Comparison of ENCODE assay signal across 24 mouse cellular contexts in the genomic region with DNA sequence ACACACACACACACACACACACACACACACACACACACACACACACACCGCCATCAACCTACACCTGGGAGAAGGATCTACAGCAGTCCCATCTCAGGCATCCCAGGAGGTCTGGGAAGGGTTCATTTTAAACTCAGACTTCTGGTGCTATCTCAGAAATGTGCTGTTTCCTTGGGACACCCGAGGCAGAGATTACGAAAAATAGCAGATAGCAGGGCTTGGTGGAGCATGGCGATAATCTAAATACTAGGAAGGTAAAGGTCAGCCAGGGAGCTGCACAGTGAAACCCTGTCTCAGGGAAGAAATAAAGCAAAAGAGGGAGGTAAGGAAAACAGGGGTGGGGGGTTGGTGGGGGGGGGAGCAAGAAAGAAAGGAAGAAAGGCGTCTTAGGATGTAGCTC. TPM values are rescaled to one million over a fixed set of nuclear protein-coding genes. Genes with fewer than 3 reads are reported as not detected.
DNase-seq lines count a peak whose midpoint lies in the region; ATAC-seq and TF ChIP-seq lines count a peak whose summit lies in the region.
"Had no signal": no experiment of that assay in that cellular context is flagged by ENCODE, and none has a peak within 500 bp of the region (broad histone marks: within the 10 kb centered on the region; RNA-seq: fewer than 3 reads in every experiment).

No protein-coding gene starts in this region.

- TF ChIP-seq POLR2A in lung, adult 2 months (IDR thresholded peaks at IDR 0.05; ENCODE audit: borderline replicate concordance, extremely low read depth, low read depth, low read length) = no peak

- no peaks in the 10 kb centered on the region for H3K27me3 ChIP-seq in forebrain, embryonic 12.5 days
- H3K27me3 ChIP-seq in forebrain, embryonic 11.5 days (ENCODE audit: control insufficient read depth, insufficient read depth, low read length) = no peaks in the 10 kb centered on the region
- H3K27me3 ChIP-seq in intestine, embryonic 16.5 days (replicated peaks; ENCODE audit: control insufficient read depth, insufficient read depth, low read length) = no peaks in the 10 kb centered on the region
- no peaks in the 10 kb centered on the region for H3K27me3 ChIP-seq in intestine, embryonic 15.5 days (replicated peaks)
- H3K27me3 ChIP-seq in liver, embryonic 13.5 days = no peaks in the 10 kb centered on the region

- no peaks in the 10 kb centered on the region for H3K9me3 ChIP-seq in forebrain, embryonic 12.5 days
- no peaks in the 10 kb centered on the region for H3K9me3 ChIP-seq in forebrain, embryonic 11.5 days (ENCODE audit: control insufficient read depth, low read length)
- no peaks in the 10 kb centered on the region for H3K9me3 ChIP-seq in intestine, embryonic 16.5 days (ENCODE audit: control insufficient read depth, low read length)
- no peaks in the 10 kb centered on the region for H3K9me3 ChIP-seq in intestine, embryonic 15.5 days
- H3K9me3 ChIP-seq in liver, embryonic 13.5 days (replicated peaks) = no peaks in the 10 kb centered on the region
- H3K9me3 ChIP-seq: embryonic facial prominence, embryonic 10.5 days; forebrain, embryonic 10.5 days; heart, embryonic 10.5 days had no signal

- H3K36me3 ChIP-seq in forebrain, embryonic 12.5 days (replicated peaks) = peaks cover 11% of the 10 kb centered on the region
- peaks cover 7% of the 10 kb centered on the region; the same call in 1 of the 2 replicates for H3K36me3 ChIP-seq in forebrain, embryonic 11.5 days (ENCODE audit: control insufficient read depth, insufficient read depth, low read length)
- H3K36me3 ChIP-seq in intestine, embryonic 16.5 days (ENCODE audit: control insufficient read depth, insufficient read depth, low read length) = no peaks in the 10 kb centered on the region; the same call in 1 of the 2 replicates
- H3K36me3 ChIP-seq in intestine, embryonic 15.5 days = peaks cover 5% of the 10 kb centered on the region
- peaks cover 13% of the 10 kb centered on the region for H3K36me3 ChIP-seq in liver, embryonic 13.5 days

- no peak overlapping the region for H3K27ac ChIP-seq in forebrain, embryonic 12.5 days
- H3K27ac ChIP-seq in forebrain, embryonic 11.5 days (ENCODE audit: low read depth, low read length) = no peak overlapping the region
- no peak overlapping the region for H3K27ac ChIP-seq in intestine, embryonic 16.5 days (ENCODE audit: low read length)
- no peak overlapping the region for H3K27ac ChIP-seq in intestine, embryonic 15.5 days
- H3K27ac ChIP-seq in liver, embryonic 13.5 days = peak overlapping the region; percentile 94
- H3K27ac ChIP-seq: embryonic facial prominence, embryonic 10.5 days; forebrain, embryonic 10.5 days; hindbrain, embryonic 14.5 days; layer of hippocampus, adult 2 months had no signal

- H3K9ac ChIP-seq in forebrain, embryonic 12.5 days = peak overlapping the region; percentile 7; the same call in 1 of the 2 replicates
- no peak overlapping the region for H3K9ac ChIP-seq in forebrain, embryonic 11.5 days (ENCODE audit: low read length)
- no peak overlapping the region for H3K9ac ChIP-seq in intestine, embryonic 16.5 days (ENCODE audit: low read depth, low read length)
- no peak overlapping the region for H3K9ac ChIP-seq in intestine, embryonic 15.5 days
- H3K9ac ChIP-seq in liver, embryonic 13.5 days = peak overlapping the region; percentile 92
- H3K9ac ChIP-seq: hindbrain, embryonic 14.5 days had no signal

- DNase-seq in forebrain, embryonic 11.5 days (ENCODE audit: low spot score) = no peak
- DNase-seq in liver, embryonic 13.5 days = no peak
- no peak for DNase-seq in lung, adult 2 months
- DNase-seq: adrenal gland, postnatal 10 days; cerebellum, postnatal 10 days; gastrocnemius, postnatal 36 days; heart, postnatal 4 days; kidney, postnatal 25 days; lung, adult 18-20 months; lung, postnatal 14 days; thymus, adult 2 months; thymus, postnatal 4 days had no signal

- no peak overlapping the region for H3K4me2 ChIP-seq in forebrain, embryonic 12.5 days
- no peak overlapping the region for H3K4me2 ChIP-seq in forebrain, embryonic 11.5 days (ENCODE audit: low read depth, low read length, severe bottlenecking)
- 0 out of 2 replicates have a peak overlapping the region, but pooled peaks have one; percentile 4 for H3K4me2 ChIP-seq in intestine, embryonic 16.5 days (ENCODE audit: low read depth, low read length)
- H3K4me2 ChIP-seq in intestine, embryonic 15.5 days (replicated peaks) = no peak overlapping the region
- peak overlapping the region; percentile 84 for H3K4me2 ChIP-seq in liver, embryonic 13.5 days
- H3K4me2 ChIP-seq: midbrain, embryonic 11.5 days had no signal

- no peak for TF ChIP-seq CTCF in lung, adult 2 months (IDR thresholded peaks at IDR 0.05; ENCODE audit: insufficient read depth, low read length)

- H3K4me1 ChIP-seq in forebrain, embryonic 12.5 days = peaks cover 27% of the 10 kb centered on the region
- H3K4me1 ChIP-seq in forebrain, embryonic 11.5 days (replicated peaks; ENCODE audit: control insufficient read depth, insufficient read depth, low read length) = peaks cover 7% of the 10 kb centered on the region
- peaks cover 20% of the 10 kb centered on the region for H3K4me1 ChIP-seq in intestine, embryonic 16.5 days (ENCODE audit: control insufficient read depth, insufficient read depth, low read length)
- peaks cover 11% of the 10 kb centered on the region for H3K4me1 ChIP-seq in intestine, embryonic 15.5 days (replicated peaks)
- H3K4me1 ChIP-seq in liver, embryonic 13.5 days (replicated peaks) = peaks cover 41% of the 10 kb centered on the region
- peaks cover 12% of the 10 kb centered on the region for H3K4me1 ChIP-seq in lung, adult 2 months (ENCODE audit: control insufficient read depth, insufficient read depth, low read length)

- H3K4me3 ChIP-seq in forebrain, embryonic 12.5 days (replicated peaks) = no peak overlapping the region
- no peak overlapping the region for H3K4me3 ChIP-seq in forebrain, embryonic 11.5 days (ENCODE audit: low read depth, low read length)
- no peak overlapping the region for H3K4me3 ChIP-seq in intestine, embryonic 16.5 days (ENCODE audit: low read length)
- no peak overlapping the region for H3K4me3 ChIP-seq in intestine, embryonic 15.5 days (replicated peaks)
- 0 out of 2 replicates have a peak overlapping the region, but pooled peaks have one; percentile 88 for H3K4me3 ChIP-seq in liver, embryonic 13.5 days (replicated peaks)
- no peak overlapping the region for H3K4me3 ChIP-seq in lung, adult 2 months (replicated peaks; ENCODE audit: extremely low read depth, low read depth, low read length)
- H3K4me3 ChIP-seq: embryonic facial prominence, embryonic 10.5 days; layer of hippocampus, adult 2 months had no signal

- ATAC-seq in forebrain, embryonic 12.5 days (ENCODE audit: low FRiP score) = no peak
- ATAC-seq in forebrain, embryonic 11.5 days (replicated peaks; ENCODE audit: low FRiP score) = no peak
- ATAC-seq in intestine, embryonic 16.5 days = no peak
- ATAC-seq in intestine, embryonic 15.5 days = no peak
- peak; percentile 11; the same call in 1 of the 2 replicates for ATAC-seq in liver, embryonic 13.5 days (ENCODE audit: low read depth)
- ATAC-seq in monocyte, adult 5-6 weeks (replicated peaks; ENCODE audit: insufficient number of reproducible peaks, low FRiP score, low TSS enrichment, poor library complexity, severe bottlenecking) = no peak
- ATAC-seq: CD4-positive, CD25-positive, alpha-beta regulatory T cell, adult 4 months; intestine, postnatal 0 days had no signal

- 89% methylated on average over 5 of the region's 5 CpGs for WGBS in forebrain, embryonic 12.5 days
- 88% methylated on average over 5 of the region's 5 CpGs for WGBS in forebrain, embryonic 11.5 days
- 69% methylated on average over 5 of the region's 5 CpGs for WGBS in intestine, embryonic 16.5 days
- 65% methylated on average over 5 of the region's 5 CpGs for WGBS in intestine, embryonic 15.5 days
- WGBS in liver, embryonic 13.5 days (ENCODE audit: insufficient replicate concordance) = 24% methylated on average over 5 of the region's 5 CpGs
- WGBS in lung, adult 2 months = 80% methylated on average over 5 of the region's 5 CpGs

RNA-seq across cellular contexts. Expression of a gene that starts 2.8 kb away (rescaled TPM):
- 512 and 565 TPM in 2 replicates for polyA plus RNA-seq in forebrain, embryonic 12.5 days (2016; fragmentation: Nextera tagmentation; extraction: Ambion mirVana)
- 648 and 653 TPM in 2 replicates for polyA plus RNA-seq in forebrain, embryonic 11.5 days (2014; fragmentation: Nextera tagmentation; extraction: Ambion mirVana)
- polyA plus RNA-seq in intestine, embryonic 16.5 days (2015; fragmentation: Nextera tagmentation; extraction: Ambion mirVana) = 713 and 755 TPM in 2 replicates
- polyA plus RNA-seq in intestine, embryonic 15.5 days (2015; fragmentation: Nextera tagmentation; extraction: Ambion mirVana) = 815 and 831 TPM in 2 replicates
- 688 and 710 TPM in 2 replicates for polyA plus RNA-seq in liver, embryonic 13.5 days (2015; fragmentation: Nextera tagmentation; extraction: Ambion mirVana)
- polyA plus RNA-seq in lung, adult 2 months (2012; rRNA removed) = 1,286 and 1,489 TPM in 2 replicates
- total RNA-seq in monocyte, adult 5-6 weeks (2017) = 995 to 1,435 TPM (median 1,367 TPM) in 3 replicates

RNA-seq across cellular contexts. Expression of a gene that starts 19.9 kb away (rescaled TPM):
- 6.2 and 6.8 TPM in 2 replicates for polyA plus RNA-seq in forebrain, embryonic 12.5 days (2016; fragmentation: Nextera tagmentation; extraction: Ambion mirVana)
- polyA plus RNA-seq in forebrain, embryonic 11.5 days (2014; fragmentation: Nextera tagmentation; extraction: Ambion mirVana) = 4.5 and 5.6 TPM in 2 replicates
- 4.1 and 5.9 TPM in 2 replicates for polyA plus RNA-seq in intestine, embryonic 16.5 days (2015; fragmentation: Nextera tagmentation; extraction: Ambion mirVana)
- 4.1 and 6.4 TPM in 2 replicates for polyA plus RNA-seq in intestine, embryonic 15.5 days (2015; fragmentation: Nextera tagmentation; extraction: Ambion mirVana)
- polyA plus RNA-seq in liver, embryonic 13.5 days (2015; fragmentation: Nextera tagmentation; extraction: Ambion mirVana) = 1.7 and 2.4 TPM in 2 replicates
- polyA plus RNA-seq in lung, adult 2 months (2012; rRNA removed) = 28.9 and 32.4 TPM in 2 replicates
- 52.9 to 85.7 TPM (median 59.4 TPM) in 3 replicates for total RNA-seq in monocyte, adult 5-6 weeks (2017)

RNA-seq across cellular contexts. Expression of a gene that starts 28.7 kb away (rescaled TPM):
- polyA plus RNA-seq in forebrain, embryonic 12.5 days (2016; fragmentation: Nextera tagmentation; extraction: Ambion mirVana) = 0.76 and 1.00 TPM in 2 replicates
- 0.51 and 2.1 TPM in 2 replicates for polyA plus RNA-seq in forebrain, embryonic 11.5 days (2014; fragmentation: Nextera tagmentation; extraction: Ambion mirVana)
- 0.78 and 1.2 TPM in 2 replicates for polyA plus RNA-seq in intestine, embryonic 16.5 days (2015; fragmentation: Nextera tagmentation; extraction: Ambion mirVana)
- 1.1 and 2.7 TPM in 2 replicates for polyA plus RNA-seq in intestine, embryonic 15.5 days (2015; fragmentation: Nextera tagmentation; extraction: Ambion mirVana)
- polyA plus RNA-seq in liver, embryonic 13.5 days (2015; fragmentation: Nextera tagmentation; extraction: Ambion mirVana) = 0.06 and 0.09 TPM in 2 replicates
- polyA plus RNA-seq in lung, adult 2 months (2012; rRNA removed) = 7.8 and 11.6 TPM in 2 replicates
- 9.4 to 15.9 TPM (median 15.5 TPM) in 3 replicates for total RNA-seq in monocyte, adult 5-6 weeks (2017)

RNA-seq across cellular contexts. Expression of a gene that starts 29.2 kb away (rescaled TPM):
- 6.8 and 9.4 TPM in 2 replicates for polyA plus RNA-seq in forebrain, embryonic 12.5 days (2016; fragmentation: Nextera tagmentation; extraction: Ambion mirVana)
- 12.3 and 12.7 TPM in 2 replicates for polyA plus RNA-seq in forebrain, embryonic 11.5 days (2014; fragmentation: Nextera tagmentation; extraction: Ambion mirVana)
- polyA plus RNA-seq in intestine, embryonic 16.5 days (2015; fragmentation: Nextera tagmentation; extraction: Ambion mirVana) = 1.3 and 1.4 TPM in 2 replicates
- polyA plus RNA-seq in intestine, embryonic 15.5 days (2015; fragmentation: Nextera tagmentation; extraction: Ambion mirVana) = 3.7 and 5.4 TPM in 2 replicates
- 1.2 and 1.7 TPM in 2 replicates for polyA plus RNA-seq in liver, embryonic 13.5 days (2015; fragmentation: Nextera tagmentation; extraction: Ambion mirVana)
- polyA plus RNA-seq in lung, adult 2 months (2012; rRNA removed) = 5.3 TPM in 2 replicates
- 7.5 to 29.4 TPM (median 12.2 TPM) in 3 replicates for total RNA-seq in monocyte, adult 5-6 weeks (2017)

Comparison
In these comparisons a context has a peak if more than half of its experiments do, and no peak if none do; other contexts are left out.
1. H3K4me2 ChIP-seq: peak in intestine, embryonic 16.5 days (single experiment) and liver, embryonic 13.5 days (single experiment); none in forebrain, embryonic 12.5 days (single experiment), forebrain, embryonic 11.5 days (single experiment) and intestine, embryonic 15.5 days (single experiment).
2. H3K9ac ChIP-seq: peak in forebrain, embryonic 12.5 days (single experiment) and liver, embryonic 13.5 days (single experiment); none in forebrain, embryonic 11.5 days (single experiment), intestine, embryonic 16.5 days (single experiment) and intestine, embryonic 15.5 days (single experiment).